Mouse (Mus musculus) bone marrow, adult 2 months (tissue): ENCODE results near the gene Myo10.

Experiments used
- CTCF ChIP-seq: fragments of 200-500 bp; IDR thresholded peaks from 2 replicates; pipeline ENCODE4 v1.5.1; 2011; ENCODE audit warnings: low read length, control low read depth; ENCODE audit not compliant: control insufficient read depth, insufficient read depth
- POLR2A ChIP-seq: fragments of 200-500 bp; IDR thresholded peaks from 2 replicates; pipeline ENCODE4 v1.6.1; 2011; ENCODE audit warnings: low read depth, mild to moderate bottlenecking, control low read depth, low read length, borderline replicate concordance; ENCODE audit not compliant: control insufficient read depth

DNA sequence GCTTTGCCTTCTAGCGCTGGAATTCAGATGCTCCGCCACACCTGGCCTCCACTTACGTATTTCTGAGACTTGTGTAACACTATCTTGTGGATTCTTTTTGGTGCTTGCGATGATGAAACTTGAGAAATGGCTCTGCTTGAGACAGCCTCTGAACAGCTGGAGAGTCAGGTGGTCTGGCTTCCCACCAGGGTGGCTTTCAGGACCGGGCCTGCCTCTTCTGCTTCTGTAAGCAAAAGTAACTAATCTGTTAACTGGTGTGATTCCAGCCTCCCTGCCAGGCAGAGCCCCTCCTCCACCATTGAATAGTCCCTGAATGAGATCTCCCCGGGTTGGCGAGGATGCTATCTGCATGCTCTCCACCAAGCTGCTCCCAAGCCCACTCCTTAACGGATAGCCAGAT lies 140.0 kb downstream of the Myo10 start:
- TF ChIP-seq CTCF: no peak
- TF ChIP-seq POLR2A: no peak
